Mouse (Mus musculus): Measurements from ENCODE around the gene Ccs.
"Not testable (repeated sequence)": the region's sequence is repeated elsewhere in the genome, so short reads cannot be mapped to it uniquely, and the experiment has no call there.

DNA sequence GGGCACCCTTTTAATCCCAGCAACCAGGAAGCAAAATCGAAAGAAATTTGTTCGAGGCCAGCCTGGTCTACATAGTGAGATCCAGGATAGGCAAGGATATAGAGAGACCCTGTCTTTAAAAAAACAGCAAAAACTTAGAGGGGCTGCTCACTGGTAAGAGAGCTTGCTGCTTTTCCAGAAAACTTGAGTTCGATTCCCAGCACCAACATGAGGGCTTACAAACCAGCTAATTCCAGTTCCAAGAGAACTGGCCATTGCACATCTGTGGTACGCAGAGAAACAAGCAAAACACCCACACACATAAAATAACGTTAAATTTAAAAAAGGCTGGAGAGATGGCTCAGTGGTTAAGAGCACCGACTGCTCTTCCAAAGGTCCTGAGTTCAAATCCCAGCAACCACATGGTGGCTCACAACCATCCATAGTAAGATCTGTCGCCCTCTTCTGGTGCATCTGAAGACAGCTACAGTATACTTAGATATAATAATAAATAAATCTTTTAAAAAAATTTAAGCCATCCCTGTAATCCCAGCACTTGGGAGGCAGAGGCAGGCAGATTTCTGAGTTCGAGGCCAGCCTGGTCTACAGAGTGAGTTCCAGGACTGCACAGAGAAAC lies 26.7 kb downstream of the Ccs start:
- not testable (repeated sequence) for TF ChIP-seq CTCF (IDR thresholded peaks at IDR 0.05; ENCODE audit: insufficient read depth, low read length); POLR2A (IDR thresholded peaks at IDR 0.05; ENCODE audit: borderline replicate concordance, extremely low read depth, low read depth, low read length)

Data from lung, adult 2 months (tissue).